Mouse (Mus musculus): ENCODE data around the gene Sncb.
"Not testable (repeated sequence)": the region's sequence is repeated elsewhere in the genome, so short reads cannot be mapped to it uniquely, and the experiment has no call there.

The Sncb gene

GRCm38 (mm10) chr13:54766192-54766768 lies at the start of gene Sncb:
Sncb (minus strand) TSS chr13:54766595.
- peak; percentile 72 to 81 for DNase-seq (ENCODE audit: low spot score in 2 of 2)

- no peak for DNase-seq (ENCODE audit: low spot score in 2 of 2)
Observed at GRCm38 (mm10) chr13:54813381-54813780, 47.0 kb upstream of the Sncb start.

- no peak for DNase-seq (ENCODE audit: low spot score in 2 of 2)
Observed at GRCm38 (mm10) chr13:54811476-54811875, 45.1 kb upstream of the Sncb start.

- DNase-seq (ENCODE audit: low spot score in 2 of 2): no peak
Observed at GRCm38 (mm10) chr13:54808067-54808466, 41.7 kb upstream of the Sncb start.

GRCm38 (mm10) chr13:54806434-54806976 lies 40.1 kb upstream of the Sncb start:
- no peak for DNase-seq (ENCODE audit: low spot score in 2 of 2)

- no peak for DNase-seq (ENCODE audit: low spot score in 2 of 2)
Observed at GRCm38 (mm10) chr13:54805134-54805838, 38.9 kb upstream of the Sncb start.

- DNase-seq (ENCODE audit: low spot score in 2 of 2): no peak
Observed at GRCm38 (mm10) chr13:54803010-54803409, 36.6 kb upstream of the Sncb start.

GRCm38 (mm10) chr13:54800206-54800605 lies 33.8 kb upstream of the Sncb start:
- DNase-seq (ENCODE audit: low spot score in 2 of 2): no peak

- peak; percentile 64 to 78 for DNase-seq (ENCODE audit: low spot score in 2 of 2)
Observed at GRCm38 (mm10) chr13:54799701-54800100, 33.3 kb upstream of the Sncb start.

- no peak for DNase-seq (ENCODE audit: low spot score in 2 of 2)
Observed at GRCm38 (mm10) chr13:54798740-54799139, 32.3 kb upstream of the Sncb start.

- DNase-seq (ENCODE audit: low spot score in 2 of 2): no peak
Observed at GRCm38 (mm10) chr13:54797861-54798643, 31.7 kb upstream of the Sncb start.

GRCm38 (mm10) chr13:54797356-54797755 lies 31.0 kb upstream of the Sncb start:
- no peak for DNase-seq (ENCODE audit: low spot score in 2 of 2)

GRCm38 (mm10) chr13:54794843-54795242 lies 28.4 kb upstream of the Sncb start:
- DNase-seq (ENCODE audit: low spot score in 2 of 2): no peak

GRCm38 (mm10) chr13:54794002-54794577 lies 27.7 kb upstream of the Sncb start:
- DNase-seq (ENCODE audit: low spot score in 2 of 2): peak in 1 of 2 experiments; percentile 10

GRCm38 (mm10) chr13:54792259-54793230 lies 26.1 kb upstream of the Sncb start:
- DNase-seq (ENCODE audit: low spot score in 2 of 2): no peak

GRCm38 (mm10) chr13:54789561-54790397 lies 23.4 kb upstream of the Sncb start:
- peak in 1 of 2 experiments; percentile 42 for DNase-seq (ENCODE audit: low spot score in 2 of 2)

- DNase-seq (ENCODE audit: low spot score in 2 of 2): peak; percentile 78 to 86
Observed at GRCm38 (mm10) chr13:54788740-54789560, 22.6 kb upstream of the Sncb start, which contains the start of gene Tspan17. Tspan17 (plus strand) TSS chr13:54789377.

- DNase-seq (ENCODE audit: low spot score in 2 of 2): not testable (repeated sequence)
Observed at GRCm38 (mm10) chr13:54787591-54787990, 21.2 kb upstream of the Sncb start.

GRCm38 (mm10) chr13:54783698-54784097 lies 17.3 kb upstream of the Sncb start, which contains the start of gene Eif4e1b:
Eif4e1b (plus strand) TSS chr13:54783998.
- no peak for DNase-seq (ENCODE audit: low spot score in 2 of 2)
